Mouse (Mus musculus): ENCODE measurements around the gene Ifit3.
"Not testable (repeated sequence)": the region's sequence is repeated elsewhere in the genome, so short reads cannot be mapped to it uniquely, and the experiment has no call there.

Gene Ifit3

DNA sequence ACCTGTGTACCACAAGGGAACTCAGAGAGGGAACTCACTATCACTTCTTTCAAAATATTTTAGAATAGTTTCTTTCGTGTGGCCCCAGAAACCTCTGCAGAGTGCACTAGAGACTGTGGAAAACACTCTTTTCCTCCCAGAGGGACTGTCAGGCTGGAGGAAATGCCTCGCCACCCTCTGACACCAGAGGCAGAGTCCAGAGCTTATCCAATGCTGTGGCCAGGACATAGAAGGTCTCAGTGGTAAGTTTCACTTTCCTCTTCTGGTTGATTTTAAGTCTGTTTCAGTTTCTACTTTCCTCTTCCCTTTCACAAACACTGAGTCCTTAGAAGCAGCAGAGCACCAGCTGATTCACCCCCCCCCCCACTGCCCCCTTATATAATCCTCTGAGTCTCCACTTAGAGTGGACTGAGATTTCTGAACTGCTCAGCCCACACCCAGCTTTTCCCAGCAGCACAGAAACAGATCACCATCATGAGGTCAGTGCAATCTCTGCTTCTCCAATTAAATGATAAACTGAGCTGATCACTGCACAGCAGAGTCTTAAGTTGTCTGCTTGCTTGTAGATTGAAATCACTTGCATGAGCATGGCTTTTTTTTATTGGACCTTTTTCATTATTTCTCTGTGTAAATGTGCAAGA is at the start of gene Ifit3:
Ifit3 (plus strand) TSS at position 406 of the 641 bp plus-strand sequence.
- DNase-seq (ENCODE audit: low spot score): not testable (repeated sequence)

DNA sequence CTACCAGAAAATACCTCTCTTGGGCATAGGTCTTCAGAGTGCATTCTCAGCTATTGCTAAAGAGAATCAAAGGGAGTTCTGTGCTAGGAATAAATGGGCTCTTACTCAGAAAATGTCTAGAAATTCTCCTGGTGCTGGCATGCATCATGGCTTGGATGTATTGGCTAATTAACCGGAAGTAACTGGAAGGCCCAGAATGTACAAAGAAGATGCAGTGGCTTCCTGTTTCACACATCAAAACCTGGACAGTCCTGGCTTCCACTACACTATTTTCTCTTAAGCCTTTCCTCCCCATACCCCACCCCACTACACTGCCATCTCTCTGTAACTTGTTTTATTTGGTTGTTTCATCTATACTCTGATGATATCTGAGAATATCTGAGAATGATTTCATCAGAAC is 43.9 kb upstream of the Ifit3 start:
- DNase-seq (ENCODE audit: low spot score): no peak

DNA sequence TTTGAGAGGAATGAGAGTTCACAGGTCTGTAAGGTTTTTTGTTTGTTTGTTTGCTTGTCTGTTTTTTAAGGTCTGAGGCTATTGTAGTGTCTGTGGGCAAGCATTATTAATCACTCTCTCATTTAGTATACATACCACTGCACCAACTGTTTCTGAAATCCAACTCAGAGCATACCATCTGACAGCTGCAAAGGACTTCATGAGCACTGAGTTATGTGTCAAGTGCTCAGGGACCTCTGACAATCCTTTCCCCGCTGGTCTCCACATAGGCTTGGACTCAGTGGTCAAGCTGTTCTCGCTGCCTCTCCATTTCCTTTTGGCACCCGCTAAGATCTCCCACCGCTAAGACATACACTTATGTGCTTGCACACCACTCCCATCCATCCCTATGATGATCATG is 37.1 kb upstream of the Ifit3 start:
- no peak for DNase-seq (ENCODE audit: low spot score)

DNA sequence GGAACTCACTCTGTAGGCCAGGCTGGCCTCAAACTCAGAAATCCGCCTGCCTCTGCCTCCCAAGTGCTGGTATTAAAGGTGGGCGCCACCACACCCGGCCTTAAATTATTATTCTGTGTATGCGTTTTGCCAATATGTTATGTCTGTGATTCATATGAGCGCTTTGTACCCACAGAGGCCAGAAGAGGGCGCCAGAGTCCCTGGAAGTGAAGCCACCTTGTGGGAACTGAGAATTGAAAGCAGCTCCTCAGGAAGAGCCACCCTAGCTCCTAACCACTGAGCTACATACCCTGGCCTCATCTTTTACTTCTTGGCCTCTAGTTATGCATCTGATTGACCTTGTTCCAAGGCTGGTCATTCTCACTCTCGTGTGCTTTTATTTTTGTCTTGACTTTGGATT is 35.4 kb upstream of the Ifit3 start:
- DNase-seq (ENCODE audit: low spot score): peak; percentile 83

DNA sequence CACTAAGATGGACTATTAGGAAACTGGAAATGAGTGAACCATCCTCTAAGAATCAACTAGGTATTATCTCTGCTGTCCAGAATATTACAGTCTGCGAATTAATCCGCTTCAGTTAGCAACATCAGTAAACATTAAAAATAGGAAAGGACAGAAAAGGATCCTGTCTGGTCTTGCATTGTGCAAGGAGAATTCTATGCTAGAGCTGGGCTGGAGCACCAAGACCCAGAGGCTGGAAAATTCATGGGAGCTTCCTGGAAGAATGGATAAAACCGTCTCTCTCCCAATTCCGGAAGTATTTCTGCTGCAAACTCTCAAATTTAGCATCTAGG is 33.2 kb upstream of the Ifit3 start:
- DNase-seq (ENCODE audit: low spot score): no peak

DNA sequence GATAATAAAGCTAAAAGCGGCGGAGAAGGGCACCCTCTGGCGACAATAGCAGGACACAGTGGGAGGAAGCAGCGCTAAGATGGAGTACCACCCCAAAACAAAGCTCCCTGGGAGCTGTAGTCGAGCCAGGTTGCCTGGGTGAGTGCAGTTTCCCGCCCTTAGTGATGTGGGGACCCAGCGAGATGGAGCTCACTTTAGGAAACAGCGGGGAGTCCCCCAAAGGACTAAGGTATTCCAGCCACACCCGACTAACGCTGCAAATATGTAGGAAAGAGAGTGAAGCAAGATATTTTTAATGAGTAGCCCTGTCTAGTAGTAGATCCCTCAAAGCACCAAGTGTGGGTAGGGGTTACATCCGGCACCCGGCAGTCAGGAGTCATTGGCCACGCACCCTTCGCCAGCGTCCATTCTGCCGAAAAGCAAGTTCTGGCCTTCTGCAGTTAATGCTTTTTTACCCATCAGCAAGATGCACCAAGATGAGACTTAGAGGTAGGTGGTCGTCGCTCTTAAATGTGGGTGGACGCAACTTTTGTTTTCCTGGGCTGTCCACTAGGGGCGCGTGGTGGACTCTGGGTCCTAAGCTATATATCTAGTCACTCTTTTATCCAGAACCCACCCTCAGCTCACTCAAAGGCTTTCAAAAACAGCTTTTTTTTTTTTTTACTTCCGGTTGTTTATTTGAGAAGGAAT is 32.7 kb upstream of the Ifit3 start, which contains the start of gene Ifit2:
Ifit2 (plus strand) TSS at position 161 of the 690 bp plus-strand sequence.
- peak; percentile 78 for DNase-seq (ENCODE audit: low spot score)

DNA sequence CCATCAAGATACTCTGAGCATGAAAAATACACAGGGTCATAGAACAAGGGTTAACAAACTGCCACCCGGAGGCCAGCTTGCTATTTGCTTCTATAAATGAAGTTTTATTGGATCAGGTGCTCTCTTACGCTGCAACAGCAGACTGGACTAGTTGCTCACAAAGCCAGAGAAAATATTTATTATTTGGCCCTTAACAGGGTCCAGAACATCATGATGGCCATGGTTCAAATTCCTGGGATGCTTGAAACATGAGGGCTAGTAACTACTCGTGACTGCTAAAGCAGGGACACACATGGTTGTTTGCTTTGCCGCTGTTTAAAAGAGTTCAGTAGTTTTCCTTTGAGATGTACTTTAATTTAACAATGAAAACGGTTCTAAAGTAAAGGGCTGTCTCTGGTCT is 31.4 kb upstream of the Ifit3 start:
- no peak for DNase-seq (ENCODE audit: low spot score)

DNA sequence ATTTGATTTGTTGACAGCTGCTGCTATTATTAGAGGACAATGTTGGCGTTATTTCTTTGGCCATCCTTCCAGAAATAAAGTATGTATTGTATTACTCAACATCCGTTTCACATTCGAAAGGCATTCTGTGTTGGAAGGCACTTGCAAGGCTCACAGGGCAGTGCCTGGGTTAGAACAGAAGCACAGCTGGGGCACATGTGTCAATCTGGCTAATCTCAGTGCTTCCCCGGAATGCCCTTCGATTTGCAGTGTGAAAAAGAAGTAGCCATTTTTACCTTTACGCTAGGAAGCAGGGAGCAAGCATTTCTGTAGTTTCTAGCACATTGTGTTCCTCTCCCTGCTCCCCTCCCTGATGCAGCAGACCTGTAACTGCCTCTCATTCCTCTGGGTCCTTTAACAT is 30.3 kb upstream of the Ifit3 start:
- no peak for DNase-seq (ENCODE audit: low spot score)

DNA sequence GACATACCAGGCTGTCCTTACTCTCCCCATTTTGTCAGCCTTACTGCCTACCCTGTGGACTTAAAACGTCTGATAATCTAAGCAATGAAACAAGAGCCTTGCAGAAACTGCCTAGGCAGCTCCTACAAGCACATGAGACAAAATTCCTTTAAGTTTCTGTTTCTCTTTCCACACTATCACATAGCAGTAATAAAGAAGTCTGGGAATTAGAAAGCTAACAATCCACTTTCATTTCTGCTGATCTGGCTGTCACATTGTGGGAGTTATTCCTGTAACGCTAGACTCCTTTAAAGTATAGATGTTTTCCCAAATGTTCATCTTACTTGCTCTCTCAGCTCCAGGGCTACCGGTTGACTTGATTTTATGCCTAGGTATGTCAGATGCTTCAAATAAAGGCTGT is 29.8 kb upstream of the Ifit3 start:
- no peak for DNase-seq (ENCODE audit: low spot score)

DNA sequence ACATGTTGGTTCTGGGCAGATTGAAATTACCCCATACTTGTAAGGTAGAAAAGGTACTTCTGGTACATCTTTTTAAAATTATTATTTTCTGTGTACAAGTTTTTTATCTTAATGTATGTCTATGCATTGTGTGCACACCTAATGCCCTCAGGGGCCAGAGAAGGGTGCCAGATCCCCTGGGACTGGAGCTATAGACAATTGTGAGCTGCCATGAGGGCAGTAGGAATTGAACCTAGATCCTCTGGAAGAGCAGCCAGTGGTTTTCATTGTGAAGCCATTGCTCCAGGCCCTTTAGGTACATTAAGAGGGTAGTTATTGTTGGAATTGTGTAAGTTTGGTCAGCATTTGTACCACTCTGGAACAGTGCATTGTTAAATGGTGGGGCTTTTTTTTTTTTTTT is 29.3 kb upstream of the Ifit3 start:
- DNase-seq (ENCODE audit: low spot score): no peak

DNA sequence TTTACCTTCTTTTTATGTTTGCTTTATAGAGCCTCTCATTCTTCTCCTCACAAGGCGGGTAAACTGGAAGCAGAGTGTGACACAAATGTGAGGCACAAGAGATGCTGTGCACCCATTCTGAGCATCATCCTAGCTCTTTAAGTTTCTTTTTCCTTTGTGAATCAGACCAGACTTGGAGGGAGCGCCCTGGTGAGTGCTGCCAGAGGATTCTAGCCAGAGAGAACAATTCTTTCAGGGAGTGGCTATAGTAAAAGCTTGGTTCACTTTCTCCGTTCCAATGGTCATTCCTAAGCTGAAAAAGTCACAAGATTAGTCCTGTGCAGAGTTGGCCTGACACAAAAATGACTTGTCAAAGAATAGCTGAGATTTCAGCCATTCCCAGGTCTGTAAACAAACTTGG is 26.7 kb upstream of the Ifit3 start:
- no peak for DNase-seq (ENCODE audit: low spot score)

DNA sequence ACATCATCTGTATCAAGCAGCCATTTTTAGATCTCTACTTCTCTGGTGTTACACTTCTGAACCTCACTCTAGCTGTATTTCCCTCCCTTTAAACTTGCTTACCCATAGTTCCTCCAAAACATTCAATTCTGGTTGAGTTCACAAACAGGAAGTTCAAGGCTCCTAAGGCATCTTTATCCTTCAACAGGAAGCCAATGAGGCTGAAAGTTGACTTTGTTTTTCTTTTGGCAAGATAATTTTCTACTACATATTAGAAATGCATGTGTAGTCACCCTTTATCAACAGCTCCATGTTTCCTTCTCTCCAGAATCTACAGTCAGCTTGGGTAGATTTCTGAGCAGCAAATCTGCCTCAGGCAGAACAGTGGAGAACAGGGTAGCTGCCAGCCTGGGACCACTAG is 20.8 kb upstream of the Ifit3 start:
- no peak for DNase-seq (ENCODE audit: low spot score)

DNA sequence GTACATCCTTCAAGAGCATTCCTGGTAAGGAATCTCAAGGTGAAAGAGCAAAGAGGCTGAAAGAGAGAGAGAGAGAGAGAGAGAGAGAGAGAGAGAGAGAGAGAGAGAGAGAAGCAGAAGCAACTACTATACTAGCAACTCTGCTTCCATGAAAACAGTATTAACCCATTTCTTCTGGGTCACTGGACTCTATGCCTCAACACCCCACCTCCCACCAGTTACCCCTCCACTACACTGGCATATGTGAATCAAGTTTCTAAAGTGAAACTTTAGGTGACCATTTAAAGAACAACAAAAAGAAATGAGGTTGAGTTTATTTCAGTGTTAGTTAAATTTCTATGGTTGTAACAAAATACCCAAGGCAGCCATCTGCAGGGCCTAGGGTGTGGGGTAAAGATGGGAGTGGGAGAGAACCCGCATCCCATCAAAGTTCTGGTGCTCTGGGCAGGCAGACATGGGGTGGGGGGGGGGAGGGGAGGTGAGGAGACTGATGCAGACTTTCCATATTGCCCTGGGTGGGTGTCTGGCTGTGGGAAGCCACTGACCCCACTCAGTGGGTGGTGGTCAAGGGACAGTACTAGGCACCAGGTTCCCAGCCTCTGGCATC is 17.1 kb upstream of the Ifit3 start:
- no peak for DNase-seq (ENCODE audit: low spot score)

DNA sequence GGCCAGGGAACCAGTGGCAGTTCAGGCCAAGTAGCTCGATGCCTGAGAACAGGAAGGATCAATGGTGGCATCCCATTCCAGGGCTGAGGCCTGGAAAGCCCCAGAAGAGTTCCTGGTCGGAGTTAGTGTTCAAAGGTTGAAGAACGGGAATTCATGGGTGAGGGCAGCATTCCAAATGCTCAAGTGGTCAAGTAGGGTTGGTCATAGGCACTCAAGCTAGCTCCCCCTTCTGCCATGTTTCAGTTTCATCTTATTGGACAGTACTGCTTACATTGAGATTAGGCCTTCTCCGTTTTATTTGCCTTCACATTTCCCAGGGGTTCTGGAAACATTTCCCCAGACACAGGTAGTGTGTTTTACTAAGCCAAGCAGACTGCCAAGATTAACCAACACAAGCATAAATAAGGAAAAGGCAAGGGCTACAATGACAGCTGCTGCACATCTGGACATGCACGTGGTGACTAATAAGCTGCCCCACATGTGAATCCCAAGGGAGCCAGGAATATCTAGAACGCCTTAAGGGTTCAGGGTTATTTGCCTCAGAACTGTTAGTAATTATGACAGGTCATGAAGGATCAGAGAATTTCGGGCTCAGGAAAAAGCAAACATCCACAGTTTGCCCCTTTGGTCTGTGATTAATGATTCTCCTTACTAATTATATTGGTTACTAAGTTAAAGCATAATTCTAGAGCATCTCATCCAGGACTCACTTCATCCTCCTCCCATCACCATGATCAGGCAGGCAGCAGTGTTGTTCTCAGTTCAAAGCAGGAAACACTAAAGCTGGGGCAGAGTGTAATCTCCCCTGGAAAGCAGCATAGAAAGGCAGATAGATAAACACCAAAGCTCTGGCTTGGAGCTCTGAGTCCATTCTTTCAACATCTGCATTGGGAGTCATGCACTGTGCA is 14.1 kb upstream of the Ifit3 start:
- no peak for DNase-seq (ENCODE audit: low spot score)

DNA sequence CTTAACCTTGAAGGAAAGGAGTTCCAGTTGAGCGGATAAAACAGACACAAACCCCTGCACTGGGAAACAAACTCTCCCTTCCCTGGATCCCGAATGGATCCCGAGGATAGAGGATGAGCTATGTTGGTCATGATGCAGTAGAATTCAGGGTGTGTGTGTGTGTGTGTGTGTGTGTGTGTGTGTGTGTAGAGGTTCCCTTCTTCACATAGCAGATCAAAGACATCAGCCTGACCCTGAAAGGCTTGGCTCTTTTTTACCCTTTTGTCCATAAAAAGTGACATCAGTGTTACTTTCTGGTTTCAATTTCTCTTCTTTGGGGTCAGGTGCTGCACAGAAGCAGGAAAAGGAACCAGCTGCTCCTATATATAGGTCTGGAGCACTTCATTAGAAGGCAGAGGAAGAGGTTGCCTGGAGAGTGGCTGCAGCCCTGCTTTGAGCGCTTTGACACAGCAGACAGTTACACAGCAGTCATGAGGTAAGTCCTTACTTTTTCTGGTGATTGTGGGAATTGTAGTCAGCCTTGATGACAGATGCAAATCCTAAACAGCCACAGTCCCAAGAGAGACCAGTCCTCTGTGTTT is 13.3 kb upstream of the Ifit3 start:
- DNase-seq (ENCODE audit: low spot score): peak; percentile 26

DNA sequence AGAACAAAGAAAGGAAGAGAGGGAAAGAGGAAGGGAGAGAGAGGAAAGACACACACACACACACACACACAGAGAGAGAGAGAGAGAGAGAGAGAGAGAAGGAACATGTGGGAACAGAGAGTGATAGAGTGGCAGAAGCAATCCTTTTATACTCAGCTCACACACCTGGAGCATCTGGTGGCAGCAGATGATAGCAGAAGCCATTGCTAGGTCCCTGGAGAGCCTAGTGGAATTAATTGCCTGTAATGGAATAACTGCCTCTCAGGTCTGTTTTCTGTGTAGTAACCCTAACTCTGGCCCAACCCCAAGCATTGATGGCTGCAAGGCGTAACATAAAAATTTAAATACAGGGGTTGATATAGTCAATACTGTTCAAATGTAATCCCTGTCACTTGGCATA is 12.3 kb upstream of the Ifit3 start:
- no peak for DNase-seq (ENCODE audit: low spot score)

DNA sequence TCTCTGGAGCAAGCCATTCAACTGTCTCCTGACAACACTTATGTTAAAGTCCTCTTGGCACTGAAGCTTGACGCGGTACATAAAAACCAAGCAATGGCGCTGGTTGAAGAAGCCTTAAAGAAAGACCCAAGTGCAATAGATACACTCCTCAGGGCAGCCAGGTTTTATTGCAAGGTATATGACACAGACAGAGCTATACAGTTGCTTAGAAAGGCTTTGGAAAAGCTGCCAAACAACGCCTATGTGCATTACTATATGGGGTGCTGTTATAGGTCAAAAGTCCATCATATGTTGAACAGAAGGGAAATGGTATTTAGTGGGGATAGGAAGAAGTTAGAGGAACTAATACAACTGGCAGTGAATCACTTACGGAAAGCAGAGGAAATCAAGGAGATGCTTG is 9.7 kb upstream of the Ifit3 start:
- DNase-seq (ENCODE audit: low spot score): no peak

DNA sequence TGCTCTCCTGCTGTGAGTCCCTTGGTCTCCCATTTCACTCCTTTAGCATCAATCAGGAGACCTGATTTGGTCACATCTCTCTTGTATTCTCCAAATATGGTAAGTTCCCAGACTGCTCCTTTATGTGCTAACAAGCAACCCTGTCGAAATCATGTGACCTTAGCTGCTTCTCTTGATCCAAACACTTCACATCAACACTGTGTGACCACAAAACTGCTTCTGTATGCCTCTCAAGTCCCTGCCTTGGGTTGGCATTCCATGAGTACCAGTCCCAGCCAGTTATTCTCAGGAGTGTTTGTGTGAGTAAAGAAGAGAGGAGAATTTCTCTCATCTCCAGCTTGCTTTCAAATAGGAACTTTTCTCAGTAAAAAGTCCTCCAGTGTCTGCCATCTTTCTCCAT is 6.2 kb upstream of the Ifit3 start:
- no peak for DNase-seq (ENCODE audit: low spot score)

DNA sequence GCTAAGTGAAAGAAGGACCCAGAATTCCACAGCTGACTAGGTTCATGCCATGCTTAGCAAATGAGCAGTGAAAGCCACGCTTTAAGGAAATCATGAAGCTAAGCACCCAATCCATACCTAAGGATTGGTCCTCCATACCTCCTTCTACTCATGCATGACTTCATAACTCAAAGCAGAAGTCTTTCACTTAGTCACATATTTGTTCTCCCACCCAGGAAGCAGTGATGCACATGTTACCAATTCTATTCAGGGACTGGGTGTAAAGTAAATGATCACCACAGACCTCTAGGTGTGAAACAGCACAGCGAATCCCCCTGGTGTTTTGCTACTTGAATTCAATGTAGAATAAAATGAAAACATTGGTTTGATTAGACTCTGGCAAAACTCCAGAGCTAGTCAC is 635 bp upstream of the Ifit3 start:
- DNase-seq (ENCODE audit: low spot score): not testable (repeated sequence)

DNA sequence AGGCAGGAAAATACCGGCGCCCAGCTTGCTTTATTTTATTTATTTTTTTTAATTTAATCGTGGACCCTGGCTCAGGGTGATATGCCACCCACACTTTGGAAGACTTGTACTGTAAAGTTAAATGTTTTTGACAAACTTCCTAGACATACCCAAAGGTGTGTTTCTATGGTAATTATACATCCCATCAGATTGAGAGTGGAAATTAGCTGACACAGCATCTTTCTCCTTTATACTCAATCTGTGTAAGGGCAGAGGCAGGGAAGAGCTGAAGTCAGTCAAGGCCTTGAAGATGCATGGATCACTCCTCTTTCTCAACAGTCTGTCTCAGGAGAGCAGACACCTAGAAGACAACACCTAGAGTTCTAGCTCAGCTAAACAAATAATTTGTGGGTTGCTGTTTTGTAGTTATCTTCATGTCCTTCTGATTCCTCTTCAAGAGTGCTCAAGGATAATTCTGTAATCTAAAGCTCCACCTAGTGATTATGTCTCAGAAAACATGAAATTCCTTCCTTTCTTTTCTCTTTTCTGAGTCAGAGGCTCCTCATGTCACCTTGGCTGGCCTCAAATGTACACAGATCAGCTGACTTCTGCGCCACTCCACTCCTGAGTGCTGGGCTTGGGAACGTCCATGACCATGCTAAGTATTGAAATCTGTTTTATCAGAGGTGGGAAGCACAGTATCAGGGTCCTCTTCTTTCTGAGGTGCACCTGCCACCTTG is 2.6 kb downstream of the Ifit3 start:
- not testable (repeated sequence) for DNase-seq (ENCODE audit: low spot score)

DNA sequence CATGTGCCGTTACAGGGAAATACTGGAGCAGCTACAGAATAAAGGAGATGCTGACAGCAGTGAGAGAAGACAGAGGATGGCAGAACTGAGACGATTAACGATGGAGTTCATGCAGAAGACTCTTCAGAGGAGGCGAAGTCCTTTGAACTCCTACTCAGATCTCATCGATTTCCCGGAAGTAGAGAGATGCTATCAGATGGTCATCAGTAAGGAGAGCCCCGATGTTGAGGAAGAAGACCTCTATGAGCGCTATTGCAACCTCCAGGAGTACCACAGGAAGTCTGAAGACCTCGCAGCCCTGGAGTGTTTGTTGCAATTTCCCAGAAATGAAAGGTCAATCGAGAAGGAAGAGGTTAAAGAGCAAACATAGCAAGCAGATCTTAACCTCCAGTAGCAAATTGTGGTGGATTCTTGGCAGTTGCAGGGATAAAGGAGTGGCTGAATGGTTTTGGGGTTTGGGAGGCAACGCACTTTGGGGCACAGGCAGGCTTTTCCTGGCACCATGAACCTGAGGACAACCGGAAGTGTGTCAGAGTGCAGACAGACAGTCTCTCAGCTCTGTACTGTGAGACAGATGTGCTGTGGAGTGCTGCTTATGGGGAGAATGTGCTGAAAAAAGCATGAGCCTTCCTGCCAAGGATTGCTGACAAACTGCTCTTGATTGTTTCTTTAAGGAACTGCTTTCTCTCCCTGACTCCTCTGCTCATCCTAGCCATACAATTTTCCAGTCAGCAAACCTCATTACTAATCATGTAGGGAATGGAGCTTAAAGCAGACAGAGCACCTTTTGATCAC is 4.8 kb downstream of the Ifit3 start:
- peak; percentile 38 for DNase-seq (ENCODE audit: low spot score)
